Mouse (Mus musculus) bone marrow, adult 2 months (tissue): Measurements from ENCODE around the gene Smg1.

Source experiments
- CTCF ChIP-seq: fragments of 200-500 bp; IDR thresholded peaks from 2 replicates; pipeline ENCODE4 v1.5.1; 2011; ENCODE audit warnings: low read length, control low read depth; ENCODE audit not compliant: control insufficient read depth, insufficient read depth
- POLR2A ChIP-seq: fragments of 200-500 bp; IDR thresholded peaks from 2 replicates; pipeline ENCODE4 v1.6.1; 2011; ENCODE audit warnings: low read depth, mild to moderate bottlenecking, control low read depth, low read length, borderline replicate concordance; ENCODE audit not compliant: control insufficient read depth

DNA sequence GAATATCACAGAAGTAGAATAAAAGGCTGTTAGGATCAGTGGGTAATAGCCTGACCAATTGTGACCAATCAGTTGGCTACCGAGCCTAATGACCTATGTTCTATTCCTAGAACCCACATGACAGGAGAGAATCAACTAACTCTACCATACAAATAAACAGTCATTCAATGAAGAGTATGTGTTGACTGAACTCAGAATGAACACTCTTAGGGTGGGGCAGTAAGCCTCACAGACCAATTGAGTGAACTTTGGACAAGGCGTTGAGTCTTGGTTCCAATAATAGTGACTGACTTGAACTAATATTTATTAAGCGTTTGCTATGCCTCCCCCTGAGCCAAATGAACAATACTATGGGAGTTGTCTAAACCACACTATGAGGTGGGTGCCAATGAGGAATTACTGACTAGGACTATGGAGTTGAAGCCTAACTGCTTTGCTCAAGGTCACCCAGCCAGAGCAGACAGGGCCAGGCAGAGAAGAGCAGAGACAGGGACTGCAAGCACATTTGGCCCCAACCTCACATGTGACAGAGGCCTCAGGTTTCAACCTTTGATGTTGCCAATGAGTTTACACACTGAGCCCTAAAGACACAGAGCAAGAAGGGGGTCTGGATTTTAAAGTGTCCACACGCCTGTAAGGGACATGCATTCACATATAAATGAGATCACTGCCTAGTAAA is 7.2 kb upstream of the Smg1 start:
- TF ChIP-seq CTCF (no peak), POLR2A (no peak)
